Mouse (Mus musculus): ENCODE data around the gene Oxsr1.
"Not testable (repeated sequence)": the region's sequence is repeated elsewhere in the genome, so short reads cannot be mapped to it uniquely, and the experiment has no call there.

Oxsr1 gene

DNA sequence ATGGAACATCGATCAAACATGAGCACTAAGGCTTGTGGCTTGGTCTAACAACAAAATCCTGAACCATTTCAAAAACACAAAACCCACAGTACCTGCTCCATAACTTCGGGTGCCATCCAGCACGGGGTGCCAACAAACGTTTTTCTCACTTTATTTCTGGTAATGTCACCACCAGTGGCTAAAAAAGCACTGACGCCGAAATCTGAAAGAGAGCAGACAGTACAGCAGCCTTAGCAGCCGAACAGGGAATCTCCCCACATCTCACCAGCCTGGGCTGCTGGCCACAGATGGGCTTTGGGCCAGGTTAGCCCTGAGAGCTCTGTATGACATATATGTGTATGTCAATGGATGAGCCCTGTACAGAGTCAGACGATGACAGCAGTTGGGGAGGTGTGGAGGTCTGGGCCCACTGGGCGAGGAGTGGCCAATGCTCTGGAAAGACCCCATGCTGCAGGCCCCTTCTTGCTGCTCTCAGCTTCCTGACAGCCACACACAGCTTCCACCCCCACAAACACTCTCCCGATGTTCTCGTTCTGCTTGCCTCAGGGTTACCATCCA, 53.6 kb downstream of the Oxsr1 start:
- no peak for DNase-seq

DNA sequence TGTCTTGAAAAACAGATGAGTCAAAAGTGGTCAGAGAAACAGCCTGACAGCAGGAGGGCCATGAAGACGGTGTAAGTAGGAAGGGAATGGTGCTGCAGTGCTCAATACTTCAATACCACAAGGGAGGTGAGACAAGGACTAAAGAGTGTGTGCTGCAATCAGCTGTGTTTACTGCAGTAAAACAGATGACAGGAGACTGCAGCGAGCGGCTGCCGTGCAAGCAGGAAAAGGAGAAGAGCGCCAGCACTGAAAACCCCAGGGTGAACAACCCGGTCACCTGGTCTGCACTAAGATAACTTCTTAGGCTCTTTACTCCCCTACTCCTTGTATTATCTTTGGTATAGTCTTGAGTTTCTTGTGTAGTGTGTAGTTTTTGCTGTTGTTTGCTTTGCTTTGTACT, 54.1 kb downstream of the Oxsr1 start:
- no peak for DNase-seq

GRCm38 (mm10) chr9:119266121-119266395, 56.2 kb downstream of the Oxsr1 start:
- not testable (repeated sequence) for DNase-seq

- DNase-seq, result not testable (repeated sequence)
Measured at GRCm38 (mm10) chr9:119265373-119266120, 56.7 kb downstream of the Oxsr1 start.

GRCm38 (mm10) chr9:119263067-119263466, 59.2 kb downstream of the Oxsr1 start:
- no peak for DNase-seq

- DNase-seq, result no peak
Measured at GRCm38 (mm10) chr9:119260825-119261224, 61.4 kb downstream of the Oxsr1 start.

DNA sequence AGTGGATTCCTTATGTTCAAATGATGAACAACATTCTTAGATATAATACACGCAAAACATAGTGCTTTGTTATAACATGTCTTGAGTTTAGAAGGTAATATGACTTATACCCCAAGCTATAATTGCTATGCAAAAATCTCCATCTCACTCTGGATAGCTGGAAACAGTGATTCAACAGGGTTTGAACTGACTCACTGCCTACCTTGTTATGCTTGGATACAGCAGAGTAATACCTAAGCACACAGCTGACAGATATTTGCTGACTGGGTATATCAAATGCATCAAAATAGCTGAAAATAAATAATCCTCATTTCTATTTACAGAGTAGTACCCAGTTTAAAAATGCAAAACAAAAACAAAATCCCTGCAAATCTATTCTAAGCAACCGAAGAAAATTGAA, 63.4 kb downstream of the Oxsr1 start:
- no peak for DNase-seq

- DNase-seq, result no peak
Measured at GRCm38 (mm10) chr9:119258128-119258527, 64.1 kb downstream of the Oxsr1 start.

- DNase-seq, result no peak
Measured at GRCm38 (mm10) chr9:119256161-119256560, 66.1 kb downstream of the Oxsr1 start.

DNA sequence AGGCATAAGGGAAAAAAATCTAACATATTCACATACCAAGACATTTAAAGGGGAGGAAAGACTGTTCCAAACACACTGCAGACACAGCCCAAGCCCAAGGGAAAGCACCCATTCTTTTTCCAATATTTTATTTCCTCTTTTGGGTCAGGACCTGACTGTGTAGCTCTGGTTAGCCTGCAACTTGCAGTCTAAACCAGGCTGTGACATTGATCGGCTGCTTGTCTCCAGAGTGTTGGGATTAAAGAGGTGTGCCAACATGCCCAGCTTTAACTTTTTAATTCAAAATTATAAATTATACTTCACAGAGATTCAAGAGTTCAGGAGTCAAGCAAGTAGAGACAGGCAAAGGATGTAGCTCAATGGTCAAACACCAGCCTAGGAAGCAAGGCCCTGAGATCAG, 67.1 kb downstream of the Oxsr1 start:
- no peak for DNase-seq

- DNase-seq, result no peak
Measured at GRCm38 (mm10) chr9:119254187-119254586, 68.0 kb downstream of the Oxsr1 start.

DNA sequence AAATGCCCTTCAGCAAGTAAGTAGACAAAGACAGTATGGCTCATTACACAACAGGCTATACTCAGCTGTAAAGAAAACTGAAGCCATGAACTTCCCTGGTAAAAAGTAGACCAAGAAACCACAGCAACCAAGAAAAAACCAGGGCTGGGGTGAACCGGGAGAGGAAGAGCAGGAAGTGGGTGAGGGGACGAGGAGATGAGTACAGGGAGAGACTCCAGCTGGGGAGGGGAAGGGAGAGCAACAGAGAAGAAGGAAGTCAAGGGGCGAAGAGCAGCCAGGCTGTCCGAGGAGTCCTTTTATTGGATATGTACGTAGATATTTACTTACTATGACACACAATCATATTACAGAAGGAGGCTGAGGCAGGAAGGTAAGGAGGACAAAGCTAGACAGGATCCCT, 74.2 kb downstream of the Oxsr1 start:
- no peak for DNase-seq

- DNase-seq, result peak; percentile 23
Measured at GRCm38 (mm10) chr9:119246826-119247225, 75.4 kb downstream of the Oxsr1 start.

GRCm38 (mm10) chr9:119243981-119244380, 78.2 kb downstream of the Oxsr1 start:
- DNase-seq, result no peak

DNA sequence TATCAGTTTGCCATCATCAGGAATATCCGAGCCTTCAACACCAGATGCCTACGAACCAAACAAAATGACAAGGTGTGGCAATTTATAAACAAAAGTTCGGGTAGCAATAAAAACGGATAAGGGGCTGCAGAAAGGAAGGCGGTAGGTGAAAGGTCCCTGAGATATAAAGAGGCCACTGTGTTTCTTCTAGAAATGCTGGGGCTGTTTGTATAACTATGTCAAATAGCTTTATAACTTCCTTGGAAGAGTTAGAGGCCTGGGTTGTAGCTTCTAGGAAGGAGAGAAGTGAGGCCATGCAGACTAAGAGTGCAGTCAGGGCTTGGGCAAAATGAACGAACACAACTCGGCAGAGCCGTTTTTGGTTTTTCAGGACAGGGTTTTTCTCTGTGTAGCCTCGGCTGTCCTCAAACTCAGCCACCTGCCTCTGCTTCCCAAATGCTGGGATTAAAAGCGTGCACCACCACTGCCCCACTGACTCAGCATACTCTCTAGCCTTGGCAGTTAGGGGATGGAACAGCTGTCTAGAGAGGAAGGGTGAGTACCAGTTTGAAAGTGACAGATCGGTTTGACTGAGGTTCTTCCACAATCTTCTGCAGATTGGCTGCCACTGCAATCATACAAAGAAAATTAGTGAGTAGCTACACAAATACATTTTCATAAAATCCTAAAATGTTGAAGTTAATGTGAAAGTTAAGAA, 80.9 kb downstream of the Oxsr1 start:
- DNase-seq, result no peak

- no peak for DNase-seq
Measured at GRCm38 (mm10) chr9:119240286-119240997, 81.8 kb downstream of the Oxsr1 start.

- no peak for DNase-seq
Measured at GRCm38 (mm10) chr9:119239274-119239673, 83.0 kb downstream of the Oxsr1 start.

DNA sequence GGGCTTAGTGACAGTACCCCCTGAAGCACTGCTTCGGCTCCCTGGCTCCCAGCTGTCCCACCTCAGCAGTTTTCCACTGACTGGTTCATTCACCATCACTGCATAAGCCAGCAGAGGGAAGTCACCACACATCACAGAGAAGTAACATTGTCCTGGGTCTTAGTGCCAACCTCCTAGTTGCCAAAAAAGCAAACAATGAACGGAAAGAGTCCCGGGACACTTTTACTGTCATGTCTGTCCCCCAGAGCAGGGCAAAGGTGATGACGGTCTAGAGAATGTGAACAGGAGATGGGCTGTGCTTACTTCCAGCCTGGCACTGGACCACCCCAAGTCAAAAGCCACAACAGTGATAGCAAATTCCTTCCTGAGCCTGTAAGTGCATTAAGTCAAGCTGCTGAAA, 83.4 kb downstream of the Oxsr1 start:
- no peak for DNase-seq

DNA sequence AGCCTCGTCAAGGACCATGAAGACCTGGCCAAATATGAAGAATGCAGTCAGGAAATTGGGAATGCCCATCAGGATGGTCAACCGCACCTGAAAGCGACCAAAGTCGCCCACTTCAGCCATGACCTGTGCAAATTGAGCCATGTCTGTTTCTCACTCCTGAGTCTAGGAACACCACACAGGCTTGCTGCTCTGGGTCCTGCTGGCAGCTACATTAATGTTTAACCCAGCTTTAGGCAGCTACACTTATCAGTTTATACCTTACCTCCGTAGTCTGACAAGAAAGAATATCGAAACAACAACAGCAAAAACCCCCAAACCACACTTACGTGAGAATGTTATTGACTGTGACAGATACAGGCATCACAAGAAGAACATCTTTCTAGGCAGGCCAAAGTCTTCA, 90.7 kb downstream of the Oxsr1 start:
- no peak for DNase-seq

DNA sequence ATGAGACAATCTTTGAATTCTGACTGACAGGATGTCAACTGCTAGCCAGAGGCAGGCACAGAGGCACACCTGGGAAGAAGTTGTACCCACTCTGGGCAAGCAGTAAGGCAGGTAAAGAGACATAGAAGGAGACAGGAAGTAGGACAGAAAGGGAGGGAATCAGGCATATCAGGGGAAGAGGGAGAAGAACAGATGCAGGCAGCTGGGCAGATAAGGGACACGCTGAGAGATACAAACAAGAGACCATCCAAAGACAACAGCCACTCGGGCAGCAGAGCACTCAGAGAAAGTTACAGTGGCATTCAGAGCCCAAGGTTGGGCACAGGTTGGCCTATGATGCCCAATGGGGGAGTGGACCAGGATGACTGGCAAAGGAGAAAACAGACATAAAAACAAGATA, 91.4 kb downstream of the Oxsr1 start:
- DNase-seq, result no peak

- no peak for DNase-seq
Measured at GRCm38 (mm10) chr9:119220249-119220648, 102.0 kb downstream of the Oxsr1 start.

DNA sequence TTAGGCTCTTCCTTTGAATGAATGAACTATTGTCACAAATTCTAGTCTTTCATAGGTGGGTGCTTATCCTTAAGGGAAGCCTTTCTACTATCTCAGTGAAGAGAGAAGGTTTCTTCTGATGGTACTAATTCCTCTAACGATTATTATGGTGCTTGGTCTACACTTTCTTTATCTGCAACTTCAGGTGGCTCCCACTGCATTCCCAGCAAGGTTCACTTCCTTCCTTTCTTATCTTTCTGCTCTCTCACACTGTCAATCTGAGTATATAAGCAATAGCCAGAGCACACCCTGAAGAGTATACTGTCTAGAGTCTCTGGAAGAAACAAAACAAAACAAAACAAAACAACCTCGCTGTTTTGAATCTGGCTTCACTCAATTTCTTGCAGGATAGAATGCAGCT, 102.6 kb downstream of the Oxsr1 start:
- DNase-seq, result no peak

- not testable (repeated sequence) for DNase-seq
Measured at GRCm38 (mm10) chr9:119215341-119215740, 106.9 kb downstream of the Oxsr1 start.

GRCm38 (mm10) chr9:119214601-119215000, 107.6 kb downstream of the Oxsr1 start:
- DNase-seq, result no peak

Measured in cerebellum, adult 8-10 months (tissue).